14 mouse cellular contexts compared by ENCODE assay signal in the genomic region with DNA sequence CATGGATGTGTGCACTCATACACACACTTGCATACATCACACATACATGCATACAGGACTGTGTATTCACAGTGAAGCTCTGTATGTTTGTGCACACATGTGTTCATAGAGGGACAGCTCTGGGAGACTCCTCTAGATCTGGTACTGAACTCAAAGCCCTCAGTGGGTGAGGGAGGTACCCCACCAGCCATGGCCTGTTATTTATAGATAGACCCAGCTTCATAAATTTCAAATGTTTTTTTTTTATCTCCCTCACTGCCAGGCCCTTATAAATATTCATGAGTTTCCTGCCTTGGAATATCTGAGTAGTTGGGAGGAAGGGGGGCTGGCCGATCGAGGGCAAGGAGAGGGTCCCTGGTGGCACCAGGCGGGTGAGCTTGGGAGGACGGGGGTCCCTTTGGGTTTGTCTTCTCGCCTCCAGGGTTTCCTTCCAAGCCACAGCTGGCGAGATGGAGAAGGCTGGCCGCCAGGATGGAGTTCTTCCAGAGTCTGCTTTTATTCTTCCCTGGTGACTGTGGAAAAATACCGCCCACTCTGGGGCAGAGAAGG. TPM values are rescaled to one million over a fixed set of nuclear protein-coding genes. Genes with fewer than 3 reads are reported as not detected.
DNase-seq lines count a peak whose midpoint lies in the region; ATAC-seq lines count a peak whose summit lies in the region.
"Had no signal": no experiment of that assay in that cellular context is flagged by ENCODE, and none has a peak within 500 bp of the region (broad histone marks: within the 10 kb centered on the region; RNA-seq: fewer than 3 reads in every experiment).

No protein-coding gene starts in this region.

- H3K36me3 ChIP-seq in forebrain, embryonic 16.5 days (ENCODE audit: control insufficient read depth, insufficient read depth) = no peaks in the 10 kb centered on the region
- no peaks in the 10 kb centered on the region for H3K36me3 ChIP-seq in hindbrain, embryonic 16.5 days (ENCODE audit: control insufficient read depth, insufficient read depth, low read length)
- H3K36me3 ChIP-seq in kidney, embryonic 14.5 days (ENCODE audit: control insufficient read depth, insufficient read depth, low read length) = no peaks in the 10 kb centered on the region
- H3K36me3 ChIP-seq: limb, embryonic 13.5 days had no signal

- WGBS in forebrain, embryonic 16.5 days = 30% methylated on average over 8 of the region's 8 CpGs
- WGBS in hindbrain, embryonic 16.5 days = 12% methylated on average over 8 of the region's 8 CpGs
- 62% methylated on average over 8 of the region's 8 CpGs for WGBS in kidney, embryonic 14.5 days

- peak; percentile 67 for ATAC-seq in forebrain, embryonic 16.5 days
- no peak for ATAC-seq in hindbrain, embryonic 16.5 days
- ATAC-seq in kidney, embryonic 14.5 days (ENCODE audit: low FRiP score, low TSS enrichment) = no peak

- peak overlapping the region; percentile 22; the same call in 1 of the 2 replicates for H3K9ac ChIP-seq in forebrain, embryonic 16.5 days (replicated peaks; ENCODE audit: low read depth, low read length)
- H3K9ac ChIP-seq in hindbrain, embryonic 16.5 days (ENCODE audit: low read depth, low read length) = no peak overlapping the region
- H3K9ac ChIP-seq in kidney, embryonic 14.5 days (ENCODE audit: low read depth, low read length) = no peak overlapping the region
- H3K9ac ChIP-seq: limb, embryonic 13.5 days had no signal

- intact Hi-C loops in heart, postnatal 25 days (cut with DNase I) = no loop called here

- no peak overlapping the region; the same call in 1 of the 2 replicates for H3K4me2 ChIP-seq in forebrain, embryonic 16.5 days (ENCODE audit: low read length)
- no peak overlapping the region for H3K4me2 ChIP-seq in hindbrain, embryonic 16.5 days (ENCODE audit: low read length)
- H3K4me2 ChIP-seq in kidney, embryonic 14.5 days (replicated peaks; ENCODE audit: low read depth, low read length) = no peak overlapping the region
- H3K4me2 ChIP-seq: limb, embryonic 13.5 days had no signal

- peak; percentile 9 to 34 for DNase-seq in heart, adult 18-20 months
- DNase-seq in heart, postnatal 25 days (ENCODE audit: low spot score) = no peak
- DNase-seq in brain, adult 2 months (ENCODE audit: low read depth, low spot score) = peak; percentile 45
- no peak for DNase-seq in thymus, postnatal 10 days (ENCODE audit: low spot score in 2 of 2)
- no peak for DNase-seq in layer of hippocampus, postnatal 25 days (ENCODE audit: extremely low spot score in 1 of 2, low spot score in 1 of 2)
- DNase-seq: adrenal gland, postnatal 25 days; B cell, adult 2 months; cerebellum, postnatal 25 days; lung, postnatal 4 days had no signal

- peak overlapping the region; percentile 74 for H3K27ac ChIP-seq in forebrain, embryonic 16.5 days (ENCODE audit: low read length)
- H3K27ac ChIP-seq in hindbrain, embryonic 16.5 days (ENCODE audit: low read depth, low read length) = 0 out of 2 replicates have a peak overlapping the region, but pooled peaks have one; percentile 4
- H3K27ac ChIP-seq in kidney, embryonic 14.5 days (ENCODE audit: low read depth, low read length) = no peak overlapping the region
- H3K27ac ChIP-seq: kidney, postnatal 0 days; limb, embryonic 13.5 days had no signal

- H3K9me3 ChIP-seq in forebrain, embryonic 16.5 days (ENCODE audit: control insufficient read depth, low read length) = no peaks in the 10 kb centered on the region
- H3K9me3 ChIP-seq in hindbrain, embryonic 16.5 days (ENCODE audit: control insufficient read depth, low read length) = no peaks in the 10 kb centered on the region
- H3K9me3 ChIP-seq in kidney, embryonic 14.5 days (ENCODE audit: control insufficient read depth, low read length) = no peaks in the 10 kb centered on the region
- H3K9me3 ChIP-seq: limb, embryonic 13.5 days had no signal

- H3K4me1 ChIP-seq in forebrain, embryonic 16.5 days (replicated peaks; ENCODE audit: control insufficient read depth, insufficient read depth, low read length) = peaks cover 14% of the 10 kb centered on the region
- peaks cover 7% of the 10 kb centered on the region for H3K4me1 ChIP-seq in hindbrain, embryonic 16.5 days (ENCODE audit: control insufficient read depth, insufficient read depth, low read depth, low read length)
- H3K4me1 ChIP-seq in kidney, embryonic 14.5 days (ENCODE audit: control insufficient read depth, insufficient read depth, low read length) = no peaks in the 10 kb centered on the region
- H3K4me1 ChIP-seq: limb, embryonic 13.5 days had no signal

- no peak overlapping the region for H3K4me3 ChIP-seq in forebrain, embryonic 16.5 days (replicated peaks; ENCODE audit: low read length)
- H3K4me3 ChIP-seq in hindbrain, embryonic 16.5 days (ENCODE audit: low read length) = no peak overlapping the region
- no peak overlapping the region for H3K4me3 ChIP-seq in kidney, embryonic 14.5 days (ENCODE audit: low read length)
- H3K4me3 ChIP-seq: limb, embryonic 13.5 days had no signal

- no peaks in the 10 kb centered on the region for H3K27me3 ChIP-seq in forebrain, embryonic 16.5 days (replicated peaks; ENCODE audit: control insufficient read depth, insufficient read depth, low read length)
- no peaks in the 10 kb centered on the region for H3K27me3 ChIP-seq in hindbrain, embryonic 16.5 days (replicated peaks; ENCODE audit: control insufficient read depth, insufficient read depth, low read length)
- H3K27me3 ChIP-seq in kidney, embryonic 14.5 days (ENCODE audit: control insufficient read depth, insufficient read depth, low read length) = no peaks in the 10 kb centered on the region
- H3K27me3 ChIP-seq: limb, embryonic 13.5 days had no signal

RNA-seq across cellular contexts. Expression of a gene that starts 42.2 kb away (rescaled TPM):
- total RNA-seq in heart, adult 18-20 months (2021) = under 1 TPM in 1 of 2 experiments, not detected in 1; 0.31 TPM
- total RNA-seq in heart, postnatal 25 days (2021) = under 1 TPM in 1 of 2 experiments, not detected in 1; 0.18 TPM
- polyA plus RNA-seq in forebrain, embryonic 16.5 days (2015; fragmentation: Nextera tagmentation; extraction: Ambion mirVana) = 143 and 173 TPM in 2 replicates
- 250 and 269 TPM in 2 replicates for polyA plus RNA-seq in hindbrain, embryonic 16.5 days (2015; fragmentation: Nextera tagmentation; extraction: Ambion mirVana)
- polyA plus RNA-seq in kidney, embryonic 14.5 days (2014; fragmentation: Nextera tagmentation; extraction: Ambion mirVana) = 4.1 and 5.1 TPM in 2 replicates
- 10 to 100 TPM; 52.6 to 54.3 TPM for total RNA-seq in layer of hippocampus, postnatal 25 days (2021)

RNA-seq across cellular contexts. Expression of a gene that starts 52.0 kb away (rescaled TPM):
- total RNA-seq in heart, adult 18-20 months (2021) = 10 to 100 TPM; 18.5 to 18.9 TPM
- 10 to 100 TPM; 18.3 to 19.2 TPM for total RNA-seq in heart, postnatal 25 days (2021)
- 58.9 and 63.2 TPM in 2 replicates for polyA plus RNA-seq in forebrain, embryonic 16.5 days (2015; fragmentation: Nextera tagmentation; extraction: Ambion mirVana)
- polyA plus RNA-seq in hindbrain, embryonic 16.5 days (2015; fragmentation: Nextera tagmentation; extraction: Ambion mirVana) = 70.6 and 76.1 TPM in 2 replicates
- polyA plus RNA-seq in kidney, embryonic 14.5 days (2014; fragmentation: Nextera tagmentation; extraction: Ambion mirVana) = 57.9 and 70.0 TPM in 2 replicates
- 10 to 100 TPM; 31.6 to 35.8 TPM for total RNA-seq in layer of hippocampus, postnatal 25 days (2021)

RNA-seq across cellular contexts. Expression of a gene that starts 59.3 kb away (rescaled TPM):
- total RNA-seq in heart, adult 18-20 months (2021) = 10 to 100 TPM in 1 of 2 experiments, 1 to 10 TPM in 1; 7.6 to 11.3 TPM
- 10 to 100 TPM; 10.5 to 11.5 TPM for total RNA-seq in heart, postnatal 25 days (2021)
- 15.0 and 16.2 TPM in 2 replicates for polyA plus RNA-seq in forebrain, embryonic 16.5 days (2015; fragmentation: Nextera tagmentation; extraction: Ambion mirVana)
- 14.6 and 15.6 TPM in 2 replicates for polyA plus RNA-seq in hindbrain, embryonic 16.5 days (2015; fragmentation: Nextera tagmentation; extraction: Ambion mirVana)
- polyA plus RNA-seq in kidney, embryonic 14.5 days (2014; fragmentation: Nextera tagmentation; extraction: Ambion mirVana) = 14.6 and 16.8 TPM in 2 replicates
- total RNA-seq in layer of hippocampus, postnatal 25 days (2021) = 10 to 100 TPM; 14.7 to 23.3 TPM

Comparison
In these comparisons a context has a peak if more than half of its experiments do, and no peak if none do; other contexts are left out.
1. DNase-seq: peak in heart, adult 18-20 months (2 of 2) and brain, adult 2 months (single experiment); none in heart, postnatal 25 days (single experiment), thymus, postnatal 10 days (0 of 2) and layer of hippocampus, postnatal 25 days (0 of 2).
2. RNA of a gene that starts 42.2 kb away (total RNA-seq): 52.6 to 54.3 TPM in layer of hippocampus, postnatal 25 days; 0.31 TPM in heart, adult 18-20 months and 0.18 TPM in heart, postnatal 25 days; every median in the first group is over 10 times any median in the second.